Mouse (Mus musculus) ES-Bruce4 (cell line): ENCODE measurements around the gene Mgat5.

Experiments
- CTCF ChIP-seq: IDR thresholded peaks from one replicate; pipeline ENCODE4 v1.8.1; 2011; ENCODE audit warnings: low read depth, low read length
- EP300 ChIP-seq: IDR thresholded peaks from 2 replicates; pipeline ENCODE4 v1.6.1; 2011; ENCODE audit warnings: low read depth, low read length; ENCODE audit not compliant: insufficient read depth
- POLR2A ChIP-seq: IDR thresholded peaks from one replicate; pipeline ENCODE4 v1.8.1; 2011; ENCODE audit warnings: low read length; ENCODE audit not compliant: insufficient read depth

- no peak for TF ChIP-seq EP300
- TF ChIP-seq CTCF, result no peak
- no peak for TF ChIP-seq POLR2A
These were observed 256.2 kb downstream of the Mgat5 start for GRCm38 (mm10) chr1:127461017-127461416.
